Mouse (Mus musculus): ENCODE results near the gene Cfap73.

DNA sequence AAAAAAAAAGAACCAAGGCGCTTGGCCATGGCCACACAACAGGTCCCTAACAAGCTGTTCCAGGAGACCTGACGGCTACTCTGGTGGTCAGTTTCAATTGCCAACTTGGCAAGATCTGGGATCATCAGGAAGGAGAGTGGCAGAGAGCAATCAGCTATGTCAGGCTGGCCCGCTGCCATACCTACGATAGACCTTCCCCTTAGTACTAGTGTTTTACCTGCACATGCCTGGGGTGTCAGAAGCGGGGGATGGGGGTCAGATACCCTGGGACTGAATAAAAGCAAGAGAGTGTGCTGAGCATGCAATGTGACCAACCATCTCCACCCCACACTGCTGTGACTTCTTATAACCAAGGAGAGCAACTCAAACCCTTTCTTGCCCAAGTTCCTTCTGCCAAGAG lies 23.1 kb downstream of the Cfap73 start:
- TF ChIP-seq CTCF (IDR thresholded peaks at IDR 0.05; ENCODE audit: borderline replicate concordance, insufficient read depth, low read depth, low read length) (no peak), POLR2A (IDR thresholded peaks at IDR 0.05; ENCODE audit: borderline replicate concordance, insufficient read depth, low read length) (no peak)

Measured in cerebellum, adult 2 months (tissue).